In genomic region chr16:57132326-57132725, GRCm38 (mm10) we compare ENCODE assay signal across 19 mouse cellular contexts.
"Had no signal": no experiment of that assay in that cellular context is flagged by ENCODE, and none has a peak within 500 bp of the region (broad histone marks: within the 10 kb centered on the region; RNA-seq: fewer than 3 reads in every experiment).

No protein-coding gene starts in this region.

- H3K4me2 ChIP-seq: liver, embryonic 15.5 days; lung, embryonic 15.5 days; midbrain, embryonic 11.5 days; midbrain, embryonic 13.5 days; midbrain, embryonic 15.5 days; neural tube, embryonic 13.5 days; neural tube, embryonic 15.5 days; stomach, embryonic 15.5 days had no signal

- DNase-seq: lung, adult 2 months; lung, postnatal 14 days; lung, postnatal 36 days; retina, postnatal 1 day; right cerebral cortex, adult 18-20 months; thymus, adult 2 months; thymus, postnatal 25 days; thymus, postnatal 4 days had no signal

- H3K4me3 ChIP-seq: liver, embryonic 15.5 days; lung, embryonic 15.5 days; megakaryocyte, embryonic 14.5 days; midbrain, embryonic 13.5 days; midbrain, embryonic 15.5 days; neural tube, embryonic 13.5 days; neural tube, embryonic 15.5 days; stomach, embryonic 15.5 days had no signal

- H3K9ac ChIP-seq: liver, embryonic 15.5 days; lung, embryonic 15.5 days; midbrain, embryonic 13.5 days; midbrain, embryonic 15.5 days; neural tube, embryonic 13.5 days; neural tube, embryonic 15.5 days; stomach, embryonic 15.5 days had no signal

- H3K4me1 ChIP-seq: lung, embryonic 15.5 days had no signal

- H3K27ac ChIP-seq: liver, embryonic 15.5 days; lung, embryonic 15.5 days; macrophage; midbrain, embryonic 13.5 days; midbrain, embryonic 15.5 days; neural tube, embryonic 13.5 days; neural tube, embryonic 15.5 days; stomach, embryonic 15.5 days had no signal

- H3K27me3 ChIP-seq: liver, embryonic 15.5 days; lung, embryonic 15.5 days; megakaryocyte, embryonic 14.5 days; midbrain, embryonic 13.5 days; midbrain, embryonic 15.5 days; neural tube, embryonic 13.5 days; neural tube, embryonic 15.5 days; stomach, embryonic 15.5 days had no signal

- ATAC-seq: lung, postnatal 0 days; midbrain, embryonic 13.5 days; midbrain, embryonic 15.5 days had no signal

- H3K9me3 ChIP-seq: liver, embryonic 15.5 days; lung, embryonic 15.5 days; megakaryocyte, embryonic 14.5 days; midbrain, embryonic 13.5 days; midbrain, embryonic 15.5 days; neural tube, embryonic 13.5 days; neural tube, embryonic 15.5 days; stomach, embryonic 15.5 days had no signal
